Mouse (Mus musculus) kidney, adult 11 months (tissue): ENCODE measurements around the gene Nup107.
A peak's percentile ranks its signal among the peaks of the same experiment; 100 is the strongest.

Experiments used
- DNase-seq: peaks from one replicate; pipeline ENCODE4 v3.0.0; 2022

Nup107 gene

GRCm38 (mm10) chr10:117777501-117778327 lies 14.8 kb downstream of the Nup107 start:
- DNase-seq: no peak

GRCm38 (mm10) chr10:117777103-117777470 lies 15.4 kb downstream of the Nup107 start:
- no peak for DNase-seq

- no peak for DNase-seq
These were observed 16.0 kb downstream of the Nup107 start for GRCm38 (mm10) chr10:117776281-117777102.

- DNase-seq: no peak
These were observed 16.9 kb downstream of the Nup107 start for GRCm38 (mm10) chr10:117775401-117776144.

- DNase-seq: no peak
These were observed 17.7 kb downstream of the Nup107 start for GRCm38 (mm10) chr10:117774817-117775120.

GRCm38 (mm10) chr10:117774011-117774816 lies 18.3 kb downstream of the Nup107 start:
- no peak for DNase-seq

GRCm38 (mm10) chr10:117773106-117773720 lies 19.3 kb downstream of the Nup107 start:
- DNase-seq: no peak

GRCm38 (mm10) chr10:117772364-117773105 lies 20.0 kb downstream of the Nup107 start:
- no peak for DNase-seq

- DNase-seq: no peak
These were observed 21.4 kb downstream of the Nup107 start for GRCm38 (mm10) chr10:117771131-117771510.

GRCm38 (mm10) chr10:117770286-117771130 lies 22.0 kb downstream of the Nup107 start:
- DNase-seq: no peak

GRCm38 (mm10) chr10:117769541-117770285 lies 22.8 kb downstream of the Nup107 start:
- no peak for DNase-seq

- DNase-seq: no peak
These were observed 24.4 kb downstream of the Nup107 start for GRCm38 (mm10) chr10:117768141-117768440.

- DNase-seq: no peak
These were observed 25.0 kb downstream of the Nup107 start for GRCm38 (mm10) chr10:117767286-117768140.

- DNase-seq: no peak
These were observed 25.7 kb downstream of the Nup107 start for GRCm38 (mm10) chr10:117766896-117767160.

- no peak for DNase-seq
These were observed 26.2 kb downstream of the Nup107 start for GRCm38 (mm10) chr10:117766111-117766895.

- no peak for DNase-seq
These were observed 27.2 kb downstream of the Nup107 start for GRCm38 (mm10) chr10:117765116-117765894.

GRCm38 (mm10) chr10:117764598-117764997 lies 27.9 kb downstream of the Nup107 start:
- DNase-seq: peak; percentile 42
